In genomic region chr13:20490860-20491594, GRCm38 (mm10) we compare ENCODE assay signal across 17 mouse cellular contexts.
DNase-seq lines count a peak whose midpoint lies in the region; ATAC-seq lines count a peak whose summit lies in the region.
"Had no signal": no experiment of that assay in that cellular context is flagged by ENCODE, and none has a peak within 500 bp of the region (broad histone marks: within the 10 kb centered on the region; RNA-seq: fewer than 3 reads in every experiment).

No protein-coding gene starts in this region.

- 81% methylated on average over 5 of the region's 5 CpGs for WGBS in heart, embryonic 11.5 days (ENCODE audit: insufficient replicate concordance)
- WGBS in kidney, embryonic 14.5 days: 86% methylated on average over 5 of the region's 5 CpGs
- WGBS in midbrain, embryonic 13.5 days: 85% methylated on average over 5 of the region's 5 CpGs
- 79% methylated on average over 5 of the region's 5 CpGs for WGBS in midbrain, embryonic 15.5 days

- no peak for ATAC-seq in heart, embryonic 11.5 days (replicated peaks; ENCODE audit: insufficient number of reproducible peaks, low FRiP score, low TSS enrichment)
- ATAC-seq in kidney, embryonic 14.5 days (ENCODE audit: low FRiP score, low TSS enrichment): no peak
- ATAC-seq in midbrain, embryonic 13.5 days: no peak
- peak; percentile 51; the same call in 1 of the 2 replicates for ATAC-seq in midbrain, embryonic 15.5 days (replicated peaks)

- H3K27ac ChIP-seq in heart, embryonic 11.5 days (ENCODE audit: low read depth, low read length): no peak overlapping the region
- H3K27ac ChIP-seq in kidney, embryonic 14.5 days (ENCODE audit: low read depth, low read length): no peak overlapping the region
- H3K27ac ChIP-seq in midbrain, embryonic 13.5 days: 0 out of 2 replicates have a peak overlapping the region, but pooled peaks have one; percentile 47
- 0 out of 2 replicates have a peak overlapping the region, but pooled peaks have one; percentile 8 for H3K27ac ChIP-seq in midbrain, embryonic 15.5 days
- H3K27ac ChIP-seq: embryonic facial prominence, embryonic 13.5 days; kidney, postnatal 0 days; limb, embryonic 12.5 days; liver, embryonic 13.5 days; macrophage; neural tube, embryonic 13.5 days; stomach, postnatal 0 days had no signal

- no peaks in the 10 kb centered on the region for H3K27me3 ChIP-seq in heart, embryonic 11.5 days (ENCODE audit: control insufficient read depth, insufficient read depth, low read length)
- H3K27me3 ChIP-seq in kidney, embryonic 14.5 days (ENCODE audit: control insufficient read depth, insufficient read depth, low read length): no peaks in the 10 kb centered on the region
- no peaks in the 10 kb centered on the region for H3K27me3 ChIP-seq in midbrain, embryonic 13.5 days
- H3K27me3 ChIP-seq in midbrain, embryonic 15.5 days (replicated peaks): no peaks in the 10 kb centered on the region
- H3K27me3 ChIP-seq: embryonic facial prominence, embryonic 13.5 days; limb, embryonic 12.5 days; liver, embryonic 13.5 days; neural tube, embryonic 13.5 days had no signal

- H3K36me3 ChIP-seq in heart, embryonic 11.5 days (ENCODE audit: control insufficient read depth, insufficient read depth, low read length): no peaks in the 10 kb centered on the region
- no peaks in the 10 kb centered on the region for H3K36me3 ChIP-seq in kidney, embryonic 14.5 days (ENCODE audit: control insufficient read depth, insufficient read depth, low read length)
- no peaks in the 10 kb centered on the region for H3K36me3 ChIP-seq in midbrain, embryonic 13.5 days
- H3K36me3 ChIP-seq in midbrain, embryonic 15.5 days (replicated peaks): no peaks in the 10 kb centered on the region
- H3K36me3 ChIP-seq: embryonic facial prominence, embryonic 13.5 days; limb, embryonic 12.5 days; liver, embryonic 13.5 days; neural tube, embryonic 13.5 days had no signal

- DNase-seq in heart, postnatal 4 days: peak; percentile 14
- DNase-seq in kidney, postnatal 36 days: peak; percentile 12
- no peak for DNase-seq in layer of hippocampus, postnatal 10 days (ENCODE audit: low spot score in 2 of 2)
- DNase-seq: adrenal gland, postnatal 36 days; cerebellum, adult 9-10 months; layer of hippocampus, adult 9-11 months; liver, embryonic 13.5 days had no signal

- no peak overlapping the region for H3K4me2 ChIP-seq in heart, embryonic 11.5 days
- no peak overlapping the region for H3K4me2 ChIP-seq in kidney, embryonic 14.5 days (replicated peaks; ENCODE audit: low read depth, low read length)
- H3K4me2 ChIP-seq in midbrain, embryonic 13.5 days (replicated peaks): no peak overlapping the region
- H3K4me2 ChIP-seq in midbrain, embryonic 15.5 days: no peak overlapping the region
- H3K4me2 ChIP-seq: embryonic facial prominence, embryonic 13.5 days; limb, embryonic 12.5 days; liver, embryonic 13.5 days; neural tube, embryonic 13.5 days had no signal

- no peaks in the 10 kb centered on the region for H3K9me3 ChIP-seq in heart, embryonic 11.5 days (replicated peaks; ENCODE audit: control insufficient read depth, low read length)
- no peaks in the 10 kb centered on the region for H3K9me3 ChIP-seq in kidney, embryonic 14.5 days (ENCODE audit: control insufficient read depth, low read length)
- H3K9me3 ChIP-seq in midbrain, embryonic 13.5 days: no peaks in the 10 kb centered on the region
- no peaks in the 10 kb centered on the region for H3K9me3 ChIP-seq in midbrain, embryonic 15.5 days
- H3K9me3 ChIP-seq: embryonic facial prominence, embryonic 13.5 days; limb, embryonic 12.5 days; liver, embryonic 13.5 days; neural tube, embryonic 13.5 days had no signal

- no peak overlapping the region for H3K9ac ChIP-seq in heart, embryonic 11.5 days (ENCODE audit: low read depth, low read length)
- no peak overlapping the region for H3K9ac ChIP-seq in kidney, embryonic 14.5 days (ENCODE audit: low read depth, low read length)
- H3K9ac ChIP-seq in midbrain, embryonic 13.5 days (replicated peaks): no peak overlapping the region
- H3K9ac ChIP-seq in midbrain, embryonic 15.5 days: no peak overlapping the region
- H3K9ac ChIP-seq: embryonic facial prominence, embryonic 13.5 days; limb, embryonic 12.5 days; liver, embryonic 13.5 days; neural tube, embryonic 13.5 days had no signal

- H3K4me3 ChIP-seq in heart, embryonic 11.5 days (ENCODE audit: low read depth, low read length): no peak overlapping the region
- H3K4me3 ChIP-seq in kidney, embryonic 14.5 days (ENCODE audit: low read length): no peak overlapping the region
- H3K4me3 ChIP-seq in midbrain, embryonic 13.5 days (replicated peaks): no peak overlapping the region
- no peak overlapping the region for H3K4me3 ChIP-seq in midbrain, embryonic 15.5 days
- H3K4me3 ChIP-seq: embryonic facial prominence, embryonic 13.5 days; limb, embryonic 12.5 days; liver, embryonic 13.5 days; neural tube, embryonic 13.5 days had no signal

- no peaks in the 10 kb centered on the region for H3K4me1 ChIP-seq in heart, embryonic 11.5 days (ENCODE audit: control insufficient read depth, insufficient read depth, low read length)
- no peaks in the 10 kb centered on the region for H3K4me1 ChIP-seq in kidney, embryonic 14.5 days (ENCODE audit: control insufficient read depth, insufficient read depth, low read length)
- H3K4me1 ChIP-seq in midbrain, embryonic 13.5 days (replicated peaks): peaks cover 9% of the 10 kb centered on the region
- 0 out of 2 replicates have a peak, but pooled peaks cover 10% of the 10 kb centered on the region for H3K4me1 ChIP-seq in midbrain, embryonic 15.5 days
- H3K4me1 ChIP-seq: liver, embryonic 13.5 days had no signal

Comparison
In these comparisons a context has a peak if more than half of its experiments do, and no peak if none do; other contexts are left out.
1. DNase-seq: peak in heart, postnatal 4 days (single experiment) and kidney, postnatal 36 days (2 of 2); none in layer of hippocampus, postnatal 10 days (0 of 2).
2. H3K27ac ChIP-seq: peak in midbrain, embryonic 13.5 days (single experiment) and midbrain, embryonic 15.5 days (single experiment); none in heart, embryonic 11.5 days (single experiment) and kidney, embryonic 14.5 days (single experiment).